Mouse (Mus musculus) cerebellum, adult 2 months (tissue): ENCODE measurements around the gene Rgn.

Experiments used
- CTCF ChIP-seq: fragments of 200-500 bp; IDR thresholded peaks from 2 replicates; pipeline ENCODE4 v1.5.1; 2011; ENCODE audit warnings: low read depth, mild to moderate bottlenecking, control low read depth, low read length, moderate library complexity, borderline replicate concordance; ENCODE audit not compliant: insufficient read depth
- POLR2A ChIP-seq: fragments of 200-500 bp; IDR thresholded peaks from 2 replicates; pipeline ENCODE4 v1.6.1; 2011; ENCODE audit warnings: low read length, control low read depth, borderline replicate concordance; ENCODE audit not compliant: insufficient read depth

DNA sequence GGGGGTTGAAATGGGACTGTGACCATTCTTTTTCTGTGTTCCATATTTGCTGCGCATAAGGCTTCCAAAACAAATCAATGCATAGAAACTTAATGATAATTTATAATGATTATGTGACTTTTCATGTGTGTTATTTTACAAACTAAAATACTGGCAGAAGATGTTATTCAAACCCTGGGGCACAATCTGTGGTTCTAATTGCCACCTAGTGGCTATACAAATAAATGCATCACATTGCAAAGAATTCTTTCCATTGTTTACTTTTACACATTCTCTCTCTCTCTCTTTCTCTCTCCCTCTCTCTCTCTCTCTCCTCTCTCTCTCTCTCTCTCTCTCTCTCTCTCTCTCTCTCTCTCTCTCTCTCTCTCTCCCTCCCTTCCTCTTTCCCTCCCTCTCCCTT lies 12.3 kb downstream of the Rgn start:
- TF ChIP-seq CTCF = no peak
- no peak for TF ChIP-seq POLR2A
